Comparison of ENCODE assay signal across 27 mouse cellular contexts in genomic region chr12:91263705-91264104, GRCm38 (mm10).
"Had no signal": no experiment of that assay in that cellular context is flagged by ENCODE, and none has a peak within 500 bp of the region (broad histone marks: within the 10 kb centered on the region; RNA-seq: fewer than 3 reads in every experiment).

No protein-coding gene starts in this region.

- DNase-seq: gastrocnemius, adult 2 months; gastrocnemius, postnatal 10 days; gastrocnemius, postnatal 25 days; heart, adult 18-20 months; heart, postnatal 10 days; heart, postnatal 4 days; kidney, adult 18-20 months; kidney, adult 8-10 months; kidney, postnatal 10 days; kidney, postnatal 25 days; kidney, postnatal 4 days; liver; liver, embryonic 13.5 days had no signal

- H3K9me3 ChIP-seq: heart, embryonic 10.5 days; heart, embryonic 12.5 days; hindbrain, embryonic 10.5 days; intestine, embryonic 15.5 days; limb, embryonic 10.5 days; limb, embryonic 12.5 days; liver, embryonic 13.5 days; liver, embryonic 15.5 days had no signal

- H3K36me3 ChIP-seq: heart, embryonic 10.5 days; intestine, embryonic 15.5 days; limb, embryonic 12.5 days had no signal

- ATAC-seq: hindbrain, embryonic 16.5 days; inflammation-experienced regulatory T-cells, adult 6 months; intestine, embryonic 15.5 days; intestine, postnatal 0 days had no signal

- H3K4me2 ChIP-seq: heart, embryonic 12.5 days; hindbrain, embryonic 14.5 days; intestine, embryonic 15.5 days; limb, embryonic 12.5 days; liver, embryonic 11.5 days; liver, embryonic 13.5 days; liver, embryonic 15.5 days had no signal

- H3K9ac ChIP-seq: heart, embryonic 12.5 days; hindbrain, embryonic 14.5 days; intestine, embryonic 15.5 days; limb, embryonic 12.5 days; liver, embryonic 13.5 days; liver, embryonic 15.5 days had no signal

- H3K27ac ChIP-seq: gastrocnemius, adult 2 months; heart, embryonic 10.5 days; hindbrain, embryonic 10.5 days; hindbrain, embryonic 14.5 days; intestine, embryonic 15.5 days; layer of hippocampus, adult 2 months; left cerebral cortex, adult 2 months; limb, embryonic 10.5 days; limb, embryonic 12.5 days; liver, embryonic 13.5 days; liver, embryonic 15.5 days had no signal

- H3K27me3 ChIP-seq: heart, embryonic 12.5 days; intestine, embryonic 15.5 days; limb, embryonic 12.5 days; liver, embryonic 13.5 days; liver, embryonic 15.5 days had no signal

- H3K4me1 ChIP-seq: heart, embryonic 10.5 days; hindbrain, embryonic 10.5 days; intestine, embryonic 15.5 days; limb, embryonic 10.5 days; limb, embryonic 12.5 days; liver, embryonic 13.5 days; liver, embryonic 15.5 days had no signal

- H3K4me3 ChIP-seq: gastrocnemius, adult 2 months; heart, embryonic 10.5 days; heart, embryonic 12.5 days; hindbrain, embryonic 10.5 days; intestine, embryonic 15.5 days; layer of hippocampus, adult 2 months; left cerebral cortex, adult 2 months; limb, embryonic 10.5 days; limb, embryonic 12.5 days; liver, embryonic 13.5 days; liver, embryonic 15.5 days had no signal
